In genomic region chr14:27823897-27824296, GRCm38 (mm10) we compare ENCODE assay signal across 25 mouse cellular contexts.
A peak's percentile ranks its signal among the peaks of the same experiment; 100 is the strongest.
DNase-seq lines count a peak whose midpoint lies in the region; ATAC-seq and TF ChIP-seq lines count a peak whose summit lies in the region.
"Had no signal": no experiment of that assay in that cellular context is flagged by ENCODE, and none has a peak within 500 bp of the region (broad histone marks: within the 10 kb centered on the region; RNA-seq: fewer than 3 reads in every experiment).

No protein-coding gene starts in this region.

- peak; percentile 86 for ATAC-seq in Patski
- ATAC-seq in embryonic facial prominence, embryonic 14.5 days (ENCODE audit: low read depth) = no peak
- ATAC-seq: CD4-positive, CD25-positive, alpha-beta regulatory T cell, adult 4 months; forebrain, embryonic 16.5 days; liver, postnatal 0 days had no signal

- no peaks in the 10 kb centered on the region for H3K27me3 ChIP-seq in Patski
- H3K27me3 ChIP-seq in embryonic facial prominence, embryonic 14.5 days (replicated peaks; ENCODE audit: control insufficient read depth, insufficient read depth, low read length) = no peaks in the 10 kb centered on the region
- H3K27me3 ChIP-seq: hindbrain, embryonic 15.5 days; kidney, embryonic 15.5 days; limb, embryonic 12.5 days; stomach, embryonic 15.5 days had no signal

- 47% methylated on average over 6 of the region's 6 CpGs for WGBS in embryonic facial prominence, embryonic 14.5 days

- H3K4me3 ChIP-seq in left cerebral cortex, adult 2 months = no peak overlapping the region
- H3K4me3 ChIP-seq in embryonic facial prominence, embryonic 14.5 days (ENCODE audit: low read depth, low read length) = no peak overlapping the region
- H3K4me3 ChIP-seq: forebrain, embryonic 10.5 days; hindbrain, embryonic 15.5 days; kidney, embryonic 15.5 days; limb, embryonic 12.5 days; stomach, embryonic 15.5 days had no signal

- CTCF ChIA-PET in Patski (lab: Charles Lee) = interaction anchor here (1.0 kb wide), 1 partner anchor 30 kb away, joined by 3 read pairs; no protein-coding TSS in a partner anchor

- 0 out of 2 replicates have a peak overlapping the region, but pooled peaks have one; percentile 15 for H3K27ac ChIP-seq in left cerebral cortex, adult 2 months
- H3K27ac ChIP-seq in embryonic facial prominence, embryonic 14.5 days (replicated peaks; ENCODE audit: low read depth, low read length) = no peak overlapping the region
- H3K27ac ChIP-seq: forebrain, embryonic 10.5 days; hindbrain, embryonic 15.5 days; kidney, embryonic 15.5 days; limb, embryonic 12.5 days; stomach, embryonic 15.5 days had no signal

- no peaks in the 10 kb centered on the region for H3K36me3 ChIP-seq in embryonic facial prominence, embryonic 14.5 days (ENCODE audit: control insufficient read depth, insufficient read depth, low read length)
- H3K36me3 ChIP-seq: forebrain, embryonic 10.5 days; hindbrain, embryonic 15.5 days; kidney, embryonic 15.5 days; limb, embryonic 12.5 days; stomach, embryonic 15.5 days had no signal

- H3K4me2 ChIP-seq in embryonic facial prominence, embryonic 14.5 days (ENCODE audit: low read depth, low read length) = no peak overlapping the region
- H3K4me2 ChIP-seq: heart, embryonic 11.5 days; hindbrain, embryonic 15.5 days; kidney, embryonic 15.5 days; limb, embryonic 12.5 days; liver, embryonic 11.5 days; midbrain, embryonic 11.5 days; stomach, embryonic 15.5 days had no signal

- in situ Hi-C loops in Patski (cut with MboI; ENCODE audit: low pct_unique_long_range_greater_than_20kb) = loop anchor here (25.0 kb wide), 1 partner anchor 988 kb away; no protein-coding TSS in a partner anchor

- H3K9ac ChIP-seq in embryonic facial prominence, embryonic 14.5 days (ENCODE audit: low read depth, low read length) = no peak overlapping the region
- H3K9ac ChIP-seq: hindbrain, embryonic 15.5 days; kidney, embryonic 15.5 days; limb, embryonic 12.5 days; liver, postnatal 0 days; stomach, embryonic 15.5 days had no signal

- no peak for DNase-seq in left cerebral cortex, adult 2 months (ENCODE audit: extremely low spot score in 1 of 2, low spot score in 2 of 2)
- DNase-seq in left cerebral cortex, postnatal 25 days (ENCODE audit: low spot score in 2 of 2) = no peak
- no peak for DNase-seq in Patski (ENCODE audit: low read depth, low spot score)
- peak; percentile 46 for DNase-seq in embryonic facial prominence, embryonic 14.5 days (ENCODE audit: low spot score)
- no peak for DNase-seq in thymus, postnatal 36 days
- no peak for DNase-seq in lung, postnatal 10 days
- DNase-seq in kidney, postnatal 36 days = no peak
- DNase-seq: cerebellum, adult 2 months; cerebellum, postnatal 25 days; gastrocnemius, postnatal 10 days; heart, adult 11 months; liver, postnatal 0 days; right cerebral cortex, postnatal 14 days; thymus, adult 18-20 months; thymus, postnatal 4 days had no signal

- H3K9me3 ChIP-seq in embryonic facial prominence, embryonic 14.5 days (ENCODE audit: control insufficient read depth, low read length) = no peaks in the 10 kb centered on the region
- H3K9me3 ChIP-seq: forebrain, embryonic 10.5 days; hindbrain, embryonic 15.5 days; kidney, embryonic 15.5 days; limb, embryonic 12.5 days; stomach, embryonic 15.5 days had no signal

- no peak for TF ChIP-seq CTCF in left cerebral cortex, adult 2 months (IDR thresholded peaks at IDR 0.05)
- no peak for TF ChIP-seq CTCF in Patski (IDR thresholded peaks at IDR 0.05)

- 0 out of 2 replicates have a peak, but pooled peaks cover 7% of the 10 kb centered on the region for H3K4me1 ChIP-seq in embryonic facial prominence, embryonic 14.5 days (ENCODE audit: control insufficient read depth, insufficient read depth, low read length)
- H3K4me1 ChIP-seq: forebrain, embryonic 10.5 days; hindbrain, embryonic 15.5 days; kidney, embryonic 15.5 days; limb, embryonic 12.5 days; stomach, embryonic 15.5 days had no signal

- POLR2A ChIA-PET in Patski (lab: Charles Lee) = no interaction called here

- intact Hi-C loops in left cerebral cortex, adult 2 months (cut with DNase I) = no loop called here
- intact Hi-C loops in left cerebral cortex, postnatal 25 days (cut with DNase I) = no loop called here
